Mouse (Mus musculus): ENCODE data around the gene Klra4.

- TF ChIP-seq CTCF (IDR thresholded peaks at IDR 0.05; ENCODE audit: insufficient read depth, low read depth, low read length) (no peak), POLR2A (IDR thresholded peaks at IDR 0.05; ENCODE audit: insufficient read depth, low read depth, low read length) (no peak)
These were observed 43.4 kb upstream of the Klra4 start for GRCm38 (mm10) chr6:130110485-130110884.

Data from olfactory bulb, adult 2 months (tissue).